Mouse (Mus musculus) liver, embryonic 13.5 days (tissue): Measurements from ENCODE around the gene Tyw1. TPM values are rescaled to one million over a fixed set of nuclear protein-coding genes. Genes with fewer than 3 reads are reported as not detected.

Source experiments
- ATAC-seq: fragments of 200-750 bp; cut with Nextera tagmentation; 2 replicates; pipeline ENCODE4 v1.8.0; 2017; ENCODE audit warnings: low read depth, mild to moderate bottlenecking, moderate number of reproducible peaks, moderate library complexity
- DNase-seq: peaks from one replicate; pipeline ENCODE4 v3.0.0; 2022
- H3K27ac ChIP-seq: fragments of 300-500 bp; sonication (generic); 2 replicates; pipeline ENCODE4 v1.5.1; 2015; ENCODE audit warnings: moderate library complexity, mild to moderate bottlenecking, inconsistent platforms
- H3K27me3 ChIP-seq: fragments of 300-500 bp; sonication (generic); 2 replicates; pipeline ENCODE4 v1.6.1; 2015; ENCODE audit warnings: mild to moderate bottlenecking, inconsistent platforms
- H3K36me3 ChIP-seq: fragments of 300-500 bp; sonication (generic); 2 replicates; pipeline ENCODE4 v1.6.1; 2015; ENCODE audit warnings: mild to moderate bottlenecking, inconsistent platforms
- H3K4me1 ChIP-seq: fragments of 300-500 bp; sonication (generic); replicated peaks from 2 replicates; pipeline ENCODE4 v1.6.1; 2015; ENCODE audit warnings: inconsistent platforms
- H3K4me2 ChIP-seq: fragments of 300-500 bp; sonication (generic); 2 replicates; pipeline ENCODE4 v1.6.1; 2015; ENCODE audit warnings: inconsistent platforms, mild to moderate bottlenecking, moderate library complexity
- H3K4me3 ChIP-seq: fragments of 300-500 bp; sonication (generic); replicated peaks from 2 replicates; pipeline ENCODE4 v1.5.1; 2015; ENCODE audit warnings: mild to moderate bottlenecking, inconsistent platforms
- H3K9ac ChIP-seq: fragments of 300-500 bp; sonication (generic); 2 replicates; pipeline ENCODE4 v1.6.1; 2015; ENCODE audit warnings: mild to moderate bottlenecking, inconsistent platforms
- H3K9me3 ChIP-seq: fragments of 300-500 bp; sonication (generic); replicated peaks from 2 replicates; pipeline ENCODE4 v1.6.1; 2016; ENCODE audit warnings: inconsistent platforms
- WGBS: fragments of 180-500 bp; shearing (Covaris S2); methylation state at CpG from one replicate; pipeline ENCODE4 v1.1.7; 2015; ENCODE audit not compliant: insufficient replicate concordance; 5-methylcytosine and 5-hydroxymethylcytosine counted together
- polyA plus RNA-seq: library from polyadenylated mRNA; unstranded; fragments of >200 nt; fragmentation: Nextera tagmentation; extraction: Ambion mirVana; gene quantifications from 2 replicates; pipeline ENCODE4 v1.2.1, GENCODE M21; 2015

Gene Tyw1
- polyA plus RNA-seq, 1 experiment from 2014 or later, result 16.0 TPM

GRCm38 (mm10) chr5:130344999-130345398 lies 89.6 kb downstream of the Tyw1 start:
- no peak for ATAC-seq
- Histone ChIP-seq H3K27ac (no peak overlapping the region), H3K4me1 (no peaks in the 10 kb centered on the region), H3K36me3 (peaks cover 30% of the 10 kb centered on the region), H3K9ac (no peak overlapping the region), H3K27me3 (no peaks in the 10 kb centered on the region), H3K4me3 (no peak overlapping the region), H3K4me2 (no peak overlapping the region), H3K9me3 (peaks cover 3% of the 10 kb centered on the region; the same call in 1 of the 2 replicates)
- 46% methylated on average over 7 of the region's 7 CpGs for WGBS
- DNase-seq, result no peak

GRCm38 (mm10) chr5:130345871-130346270 lies 90.5 kb downstream of the Tyw1 start:
- ATAC-seq (no peak), DNase-seq (no peak)
- Histone ChIP-seq H3K27ac (no peak overlapping the region), H3K4me2 (no peak overlapping the region), H3K4me3 (no peak overlapping the region), H3K27me3 (no peaks in the 10 kb centered on the region), H3K36me3 (peaks cover 21% of the 10 kb centered on the region), H3K9me3 (peaks cover 3% of the 10 kb centered on the region; the same call in 1 of the 2 replicates), H3K9ac (no peak overlapping the region), H3K4me1 (no peaks in the 10 kb centered on the region)
- 54% methylated on average over 2 of the region's 2 CpGs for WGBS

GRCm38 (mm10) chr5:130355223-130355622 lies 99.8 kb downstream of the Tyw1 start:
- ATAC-seq, result no peak
- Histone ChIP-seq H3K9ac (no peak overlapping the region), H3K4me1 (no peaks in the 10 kb centered on the region), H3K36me3 (no peaks in the 10 kb centered on the region), H3K9me3 (no peaks in the 10 kb centered on the region), H3K4me2 (no peak overlapping the region), H3K27ac (no peak overlapping the region), H3K4me3 (no peak overlapping the region), H3K27me3 (no peaks in the 10 kb centered on the region)
- no peak for DNase-seq
- 42% methylated on average over 7 of the region's 7 CpGs for WGBS

DNA sequence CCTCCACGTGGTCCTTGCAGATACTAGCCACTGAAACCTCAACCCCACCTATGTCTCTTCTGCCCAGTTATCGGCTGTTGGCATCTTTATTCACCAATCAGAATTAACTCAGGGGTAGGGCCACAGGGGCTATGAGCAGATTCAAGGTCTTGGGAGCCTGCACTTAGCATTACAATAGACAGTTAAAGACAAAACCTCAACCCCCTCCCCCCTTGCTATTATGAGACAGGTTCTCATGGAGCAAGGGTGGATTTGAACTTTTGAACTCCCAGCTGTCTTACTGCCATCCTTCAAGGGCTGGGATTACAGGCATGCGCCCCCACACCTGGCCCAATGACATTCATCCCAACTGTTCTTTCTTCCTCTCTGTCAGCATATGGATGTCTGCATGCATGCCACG lies 107.7 kb downstream of the Tyw1 start:
- Histone ChIP-seq H3K9ac (no peak overlapping the region), H3K36me3 (no peaks in the 10 kb centered on the region), H3K27me3 (no peaks in the 10 kb centered on the region), H3K27ac (no peak overlapping the region), H3K4me3 (no peak overlapping the region), H3K4me2 (no peak overlapping the region), H3K9me3 (0 out of 2 replicates have a peak, but pooled peaks cover 7% of the 10 kb centered on the region), H3K4me1 (no peaks in the 10 kb centered on the region)
- WGBS, result 56% methylated on average over 4 of the region's 4 CpGs
- no peak for DNase-seq
- no peak for ATAC-seq

DNA sequence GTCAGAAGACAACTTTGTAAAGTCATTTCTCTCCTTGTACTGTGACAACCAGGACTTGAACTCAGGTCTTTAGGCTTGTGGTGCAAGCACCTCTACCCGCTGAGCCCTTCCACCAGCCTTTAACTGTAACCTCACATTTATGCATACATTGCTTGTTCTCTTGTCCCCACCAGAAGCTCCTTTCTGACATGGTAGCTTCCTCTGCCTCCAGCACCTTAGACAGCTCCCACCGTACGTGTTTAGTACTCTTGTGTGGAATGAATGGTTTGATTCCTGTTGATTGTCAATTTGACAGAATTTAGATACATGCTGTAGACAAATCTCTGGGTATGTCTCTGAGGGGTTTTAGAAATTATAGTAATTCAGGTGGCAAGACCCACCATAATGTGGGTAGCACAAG lies 108.4 kb downstream of the Tyw1 start:
- WGBS, result 38% methylated on average over 3 of the region's 3 CpGs

GRCm38 (mm10) chr5:130368236-130368635 lies 112.8 kb downstream of the Tyw1 start:
- no peaks in the 10 kb centered on the region for H3K36me3 ChIP-seq
- 0 out of 2 replicates have a peak, but pooled peaks cover 10% of the 10 kb centered on the region for H3K9me3 ChIP-seq
- no peak for DNase-seq
- no peaks in the 10 kb centered on the region for H3K27me3 ChIP-seq
- H3K4me2 ChIP-seq, result no peak overlapping the region
- H3K27ac ChIP-seq, result no peak overlapping the region
- ATAC-seq, result no peak
- 70% methylated on average over 6 of the region's 6 CpGs for WGBS
- H3K4me3 ChIP-seq, result no peak overlapping the region
- H3K9ac ChIP-seq, result no peak overlapping the region
- H3K4me1 ChIP-seq, result no peaks in the 10 kb centered on the region

More for the DNA sequence above, 108.4 kb downstream of the Tyw1 start:
- Histone ChIP-seq H3K9ac (no peak overlapping the region), H3K27me3 (no peaks in the 10 kb centered on the region), H3K4me3 (no peak overlapping the region), H3K4me2 (no peak overlapping the region), H3K36me3 (no peaks in the 10 kb centered on the region), H3K9me3 (0 out of 2 replicates have a peak, but pooled peaks cover 10% of the 10 kb centered on the region), H3K4me1 (no peaks in the 10 kb centered on the region), H3K27ac (no peak overlapping the region)
- DNase-seq (no peak), ATAC-seq (no peak)

- Histone ChIP-seq H3K9ac (no peak within 1 kb of the TSS), H3K27ac (no peak within 1 kb of the TSS), H3K9me3 (0 out of 2 replicates have a peak, but pooled peaks cover 10% of the 10 kb centered on the region), H3K4me2 (no peak within 1 kb of the TSS), H3K27me3 (no peaks in the 10 kb centered on the region), H3K4me1 (no peaks in the 10 kb centered on the region), H3K36me3 (no peaks in the 10 kb centered on the region), H3K4me3 (no peak within 1 kb of the TSS)
- DNase-seq (no peak), ATAC-seq (no peak)
- WGBS, result 82% methylated on average over 11 of the region's 11 CpGs
Measured at GRCm38 (mm10) chr5:130369237-130369636, 113.8 kb downstream of the Tyw1 start, which contains the start of gene Caln1. Caln1 (plus strand) TSS chr5:130369455.

DNA sequence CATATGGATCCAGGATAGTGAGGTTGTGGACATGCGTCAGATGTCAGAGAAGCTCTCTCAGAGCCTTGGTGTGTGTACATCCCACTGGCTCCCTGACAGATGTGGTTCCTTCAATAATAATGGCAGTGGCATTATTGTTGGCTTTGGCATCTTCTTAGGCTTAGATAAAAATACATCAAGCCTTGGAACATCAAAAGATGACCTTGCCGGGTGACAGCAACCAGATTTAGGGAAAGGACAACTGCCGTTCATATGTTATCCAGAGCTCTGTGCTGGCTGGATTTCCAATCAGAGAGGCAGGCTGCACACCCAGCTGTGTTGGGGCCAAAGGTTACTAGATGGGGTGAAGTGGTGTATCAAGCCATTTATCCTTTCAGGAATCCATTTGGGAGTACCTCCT lies 120.0 kb downstream of the Tyw1 start:
- DNase-seq (no peak), ATAC-seq (no peak)
- Histone ChIP-seq H3K27ac (no peak overlapping the region), H3K36me3 (no peaks in the 10 kb centered on the region), H3K4me1 (no peaks in the 10 kb centered on the region), H3K4me3 (no peak overlapping the region), H3K4me2 (no peak overlapping the region), H3K9me3 (0 out of 2 replicates have a peak, but pooled peaks cover 3% of the 10 kb centered on the region), H3K9ac (no peak overlapping the region), H3K27me3 (no peaks in the 10 kb centered on the region)
- 85% methylated on average over 3 of the region's 3 CpGs for WGBS

GRCm38 (mm10) chr5:130384222-130384912 lies 128.9 kb downstream of the Tyw1 start, which contains the start of gene A330070K13Rik:
A330070K13Rik (minus strand) TSS chr5:130384631.
- DNase-seq, result no peak
- H3K9ac ChIP-seq, result no peak within 1 kb of the TSS
- H3K4me2 ChIP-seq, result no peak within 1 kb of the TSS
- no peak for ATAC-seq
- no peak within 1 kb of the TSS for H3K27ac ChIP-seq
- H3K4me1 ChIP-seq, result no peaks in the 10 kb centered on the region
- no peak within 1 kb of the TSS for H3K4me3 ChIP-seq
- WGBS, result 14% methylated on average over 13 of the region's 13 CpGs
- no peaks in the 10 kb centered on the region for H3K27me3 ChIP-seq
- H3K9me3 ChIP-seq, result no peaks in the 10 kb centered on the region
- H3K36me3 ChIP-seq, result no peaks in the 10 kb centered on the region

- H3K9ac ChIP-seq, result no peak overlapping the region
- H3K9me3 ChIP-seq, result no peaks in the 10 kb centered on the region
- 69% methylated on average over 7 of the region's 7 CpGs for WGBS
- H3K4me1 ChIP-seq, result no peaks in the 10 kb centered on the region
- H3K27me3 ChIP-seq, result no peaks in the 10 kb centered on the region
- H3K36me3 ChIP-seq, result no peaks in the 10 kb centered on the region
- H3K27ac ChIP-seq, result no peak overlapping the region
- ATAC-seq (no peak), DNase-seq (no peak)
- H3K4me3 ChIP-seq, result no peak overlapping the region
- no peak overlapping the region for H3K4me2 ChIP-seq
Measured at GRCm38 (mm10) chr5:130386418-130386817, 131.0 kb downstream of the Tyw1 start.
